Mouse (Mus musculus) embryonic fibroblast, embryonic 13.5 days (primary cell): ENCODE data around the gene Gabrr1.

ENCODE experiments used
- CTCF ChIP-seq: IDR thresholded peaks from 2 replicates; pipeline ENCODE4 v1.5.1; 2011; ENCODE audit warnings: mild to moderate bottlenecking, control low read depth, low read length, moderate library complexity, borderline replicate concordance; ENCODE audit not compliant: insufficient read depth
- POLR2A ChIP-seq: IDR thresholded peaks from 2 replicates; pipeline ENCODE4 v1.6.1; 2011; ENCODE audit warnings: low read depth, mild to moderate bottlenecking, control low read depth, low read length, moderate library complexity

GRCm38 (mm10) chr4:33111358-33111757 is 21.0 kb upstream of the Gabrr1 start:
- no peak for TF ChIP-seq POLR2A
- TF ChIP-seq CTCF, result no peak
